Mouse (Mus musculus) MEL (cell line): ENCODE results near the gene Vmn1r231. TPM values are rescaled to one million over a fixed set of nuclear protein-coding genes. Genes with fewer than 3 reads are reported as not detected.

Experiments used
- DNase-seq: peaks from one replicate; pipeline ENCODE4 v3.0.0; 2011; ENCODE audit warnings: low read depth, low spot score
- H3K27ac ChIP-seq: 2 replicates; pipeline ENCODE4 v1.5.1; 2012; ENCODE audit warnings: low read depth, mild to moderate bottlenecking, control low read depth, low read length, moderate library complexity; ENCODE audit not compliant: control insufficient read depth
- H3K27me3 ChIP-seq, 2 experiments: fragments of 150-350 bp in 1 of 2; sonication (generic) in 1 of 2; 2 replicates each; pipeline ENCODE4 v1.6.1; 2012; ENCODE audit warnings: low read length in 2 of 2, mild to moderate bottlenecking in 2 of 2, improper control_type of control experiment in 1 of 2, moderate library complexity in 1 of 2; ENCODE audit not compliant: insufficient read depth in 2 of 2, control insufficient read depth in 1 of 2
- H3K36me3 ChIP-seq, 2 experiments: 2 replicates each; pipeline ENCODE4 v1.6.1; 2012 to 2014; ENCODE audit warnings: low read length in 2 of 2, improper control_type of control experiment in 1 of 2, inconsistent platforms in 1 of 2, mild to moderate bottlenecking in 1 of 2; ENCODE audit not compliant: insufficient read depth in 2 of 2, control insufficient read depth in 1 of 2
- H3K4me1 ChIP-seq, 2 experiments: fragments of 150-350 bp in 1 of 2; sonication (generic) in 1 of 2; 2 replicates each; pipeline ENCODE4 v1.6.1; 2012; ENCODE audit warnings: low read length in 2 of 2, improper control_type of control experiment in 1 of 2, mild to moderate bottlenecking in 1 of 2; ENCODE audit not compliant: insufficient read depth in 2 of 2, control insufficient read depth in 1 of 2
- H3K4me3 ChIP-seq, 2 experiments: fragments of 150-350 bp in 1 of 2; sonication (generic) in 1 of 2; 2 replicates each; pipeline ENCODE4 v1.5.1; 2012; ENCODE audit warnings: low read depth in 2 of 2, low read length in 2 of 2, mild to moderate bottlenecking in 2 of 2, moderate library complexity in 2 of 2, control low read depth in 1 of 2, improper control_type of control experiment in 1 of 2; ENCODE audit not compliant: control insufficient read depth in 1 of 2, insufficient read depth in 1 of 2
- H3K79me2 ChIP-seq: 2 replicates; pipeline ENCODE4 v1.6.1; 2012; ENCODE audit warnings: mild to moderate bottlenecking, low read length, moderate library complexity; ENCODE audit not compliant: control insufficient read depth, poor library complexity, insufficient read depth
- H3K9ac ChIP-seq: 2 replicates; pipeline ENCODE4 v1.6.1; 2012; ENCODE audit warnings: low read depth, mild to moderate bottlenecking, control low read depth, low read length, moderate library complexity; ENCODE audit not compliant: control insufficient read depth, poor library complexity, severe bottlenecking
- H3K9me3 ChIP-seq: fragments of 150-350 bp; sonication (generic); replicated peaks from 2 replicates; pipeline ENCODE4 v1.6.1; 2012; ENCODE audit warnings: mild to moderate bottlenecking, low read length, improper control_type of control experiment, moderate library complexity; ENCODE audit not compliant: insufficient read depth
- BHLHE40 ChIP-seq: IDR thresholded peaks from 2 replicates; pipeline ENCODE4 v1.6.1; 2012; ENCODE audit warnings: low read depth, mild to moderate bottlenecking, inconsistent platforms, low read length, improper control_type of control experiment, borderline replicate concordance
- E2F4 ChIP-seq: IDR thresholded peaks from 2 replicates; pipeline ENCODE4 v1.6.1; 2011; ENCODE audit warnings: low read depth, low read length, improper control_type of control experiment, borderline replicate concordance
- ELF1 ChIP-seq: IDR thresholded peaks from 2 replicates; pipeline ENCODE4 v1.6.1; 2014; ENCODE audit warnings: low read depth, mild to moderate bottlenecking, inconsistent platforms, low read length, improper control_type of control experiment, moderate library complexity
- EP300 ChIP-seq, 2 experiments: IDR thresholded peaks; 2 replicates each; pipeline ENCODE4 v1.6.1; 2011; ENCODE audit warnings: improper control_type of control experiment in 2 of 2, low read length in 2 of 2, low read depth in 1 of 2, mild to moderate bottlenecking in 1 of 2
- GABPA ChIP-seq: IDR thresholded peaks from 2 replicates; pipeline ENCODE4 v1.6.1; 2012; ENCODE audit warnings: low read depth, mild to moderate bottlenecking, inconsistent platforms, low read length, improper control_type of control experiment, moderate library complexity
- GATA1 ChIP-seq: IDR thresholded peaks from 2 replicates; pipeline ENCODE4 v1.6.1; 2011; ENCODE audit warnings: low read depth, low read length, improper control_type of control experiment
- HCFC1 ChIP-seq: IDR thresholded peaks from 2 replicates; pipeline ENCODE4 v1.6.1; 2012; ENCODE audit warnings: low read depth, mild to moderate bottlenecking, inconsistent platforms, low read length, improper control_type of control experiment, moderate library complexity
- MAX ChIP-seq: IDR thresholded peaks from 2 replicates; pipeline ENCODE4 v1.6.1; 2011; ENCODE audit warnings: low read length, improper control_type of control experiment
- MEF2A ChIP-seq: IDR thresholded peaks from 2 replicates; pipeline ENCODE4 v1.6.1; 2014; ENCODE audit warnings: low read depth, mild to moderate bottlenecking, inconsistent platforms, low read length, improper control_type of control experiment; ENCODE audit not compliant: poor library complexity, insufficient replicate concordance, severe bottlenecking; ENCODE audit errors: extremely low read depth
- MXI1 ChIP-seq: IDR thresholded peaks from 2 replicates; pipeline ENCODE4 v1.6.1; 2011; ENCODE audit warnings: mild to moderate bottlenecking, low read depth, low read length, improper control_type of control experiment
- MYC ChIP-seq: IDR thresholded peaks from 2 replicates; pipeline ENCODE4 v1.6.1; 2011; ENCODE audit warnings: low read depth, mild to moderate bottlenecking, low read length, improper control_type of control experiment, moderate library complexity
- NELFE ChIP-seq: IDR thresholded peaks from 2 replicates; pipeline ENCODE4 v1.6.1; 2011; ENCODE audit warnings: low read depth, low read length, improper control_type of control experiment
- NRF1 ChIP-seq: IDR thresholded peaks from 2 replicates; pipeline ENCODE4 v1.6.1; 2014; ENCODE audit warnings: low read depth, mild to moderate bottlenecking, inconsistent platforms, low read length, improper control_type of control experiment, moderate library complexity; ENCODE audit not compliant: poor library complexity, insufficient read depth, severe bottlenecking
- POLR2A ChIP-seq, 2 experiments: IDR thresholded peaks; 2 replicates each; pipeline ENCODE4 v1.6.1; 2011 to 2012; ENCODE audit warnings: low read length in 2 of 2, mild to moderate bottlenecking in 2 of 2, control low read depth in 1 of 2, improper control_type of control experiment in 1 of 2, low read depth in 1 of 2, moderate library complexity in 1 of 2; ENCODE audit not compliant: control insufficient read depth in 1 of 2, insufficient read depth in 1 of 2, poor library complexity in 1 of 2
- POLR2AphosphoS2 ChIP-seq: IDR thresholded peaks from 2 replicates; pipeline ENCODE4 v1.6.1; 2011; ENCODE audit warnings: low read length, improper control_type of control experiment
- POLR2AphosphoS5 ChIP-seq: IDR thresholded peaks from 2 replicates; pipeline ENCODE4 v1.6.1; 2012; ENCODE audit warnings: low read depth, borderline replicate concordance, mild to moderate bottlenecking, inconsistent platforms, low read length, moderate library complexity, mixed read lengths
- RAD21 ChIP-seq: IDR thresholded peaks from 2 replicates; pipeline ENCODE4 v1.6.1; 2011; ENCODE audit warnings: mild to moderate bottlenecking, low read depth, low read length, improper control_type of control experiment
- SIN3A ChIP-seq: IDR thresholded peaks from 2 replicates; pipeline ENCODE4 v1.6.1; 2012; ENCODE audit warnings: low read length, improper control_type of control experiment, inconsistent platforms
- TAL1 ChIP-seq: IDR thresholded peaks from 2 replicates; pipeline ENCODE4 v1.6.1; 2012; ENCODE audit warnings: mild to moderate bottlenecking, inconsistent platforms, low read length, moderate library complexity, mixed read lengths
- TBP ChIP-seq: IDR thresholded peaks from 2 replicates; pipeline ENCODE4 v1.8.0; 2011; ENCODE audit warnings: low read depth, low read length, improper control_type of control experiment
- TCF12 ChIP-seq: IDR thresholded peaks from 2 replicates; pipeline ENCODE4 v1.6.1; 2014; ENCODE audit warnings: low read depth, mild to moderate bottlenecking, inconsistent platforms, low read length, improper control_type of control experiment, moderate library complexity
- UBTF ChIP-seq: IDR thresholded peaks from 2 replicates; pipeline ENCODE4 v1.6.1; 2012; ENCODE audit warnings: low read depth, mild to moderate bottlenecking, inconsistent platforms, low read length, improper control_type of control experiment, moderate library complexity, borderline replicate concordance; ENCODE audit not compliant: insufficient read depth
- ZKSCAN1 ChIP-seq: IDR thresholded peaks from 2 replicates; pipeline ENCODE4 v1.6.1; 2012; ENCODE audit warnings: low read depth, mild to moderate bottlenecking, inconsistent platforms, low read length, improper control_type of control experiment, moderate library complexity
- ZMIZ1 ChIP-seq: IDR thresholded peaks from 2 replicates; pipeline ENCODE4 v1.6.1; 2012; ENCODE audit warnings: low read depth, mild to moderate bottlenecking, inconsistent platforms, low read length, improper control_type of control experiment, moderate library complexity
- ZNF384 ChIP-seq: IDR thresholded peaks from 2 replicates; pipeline ENCODE4 v1.6.1; 2012; ENCODE audit warnings: low read depth, mild to moderate bottlenecking, inconsistent platforms, low read length, improper control_type of control experiment
- polyA plus RNA-seq, 2 experiments: library from polyadenylated mRNA; stranded (reverse) in 1 of 2; unstranded in 1 of 2; fragments of >175 nt in 1 of 2; fragments of >200 nt in 1 of 2; gene quantifications; 2 replicates each; pipeline versions ENCODE4 v1.2.1 to v1.2.4; 2012; ENCODE audit warnings: low replicate concordance in 2 of 2, low read depth in 1 of 2; ENCODE audit not compliant: insufficient read length in 2 of 2, insufficient read depth in 1 of 2, missing spikeins in 1 of 2
- total RNA-seq: library from RNA; depleted of rRNA; stranded (reverse); fragments of 300-350 nt; gene quantifications from 2 replicates; pipeline ENCODE4 v1.2.3, GENCODE M21; 2012

The Vmn1r231 gene
- total and polyA plus RNA-seq, 3 experiments, result not detected

DNA sequence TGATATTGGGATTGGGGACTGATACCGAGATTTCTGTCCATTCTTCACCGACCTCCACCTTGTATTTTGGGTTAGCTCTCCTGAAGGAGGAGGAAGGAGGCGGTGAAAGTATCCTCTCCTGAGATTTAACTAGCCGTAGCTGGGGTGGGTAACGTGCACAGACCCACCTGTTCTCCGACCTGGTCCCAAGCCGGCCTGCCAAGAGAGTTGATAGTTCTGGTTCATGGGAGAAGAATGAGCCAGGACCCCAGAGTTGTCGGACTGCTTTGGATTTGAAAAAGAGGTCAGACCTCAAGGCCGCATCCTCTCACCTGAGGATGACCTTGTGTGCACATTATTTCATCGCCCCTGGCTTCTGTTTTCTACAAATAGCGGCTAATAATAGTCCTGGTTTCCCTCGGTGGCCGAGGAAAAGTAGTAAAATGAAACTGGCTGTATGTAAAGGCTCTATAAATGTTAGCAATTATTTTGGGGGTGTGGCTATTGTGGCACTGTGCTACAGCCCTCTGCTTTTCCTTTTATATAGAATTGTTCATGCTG is 41.2 kb upstream of the Vmn1r231 start:
- Histone ChIP-seq H3K9ac (peak overlapping the region; percentile 89), H3K4me3 (peak overlapping the region; percentile 80 to 90), H3K36me3 (peaks cover 4 to 18% of the 10 kb centered on the region in 2 experiments), H3K9me3 (no peaks in the 10 kb centered on the region), H3K27ac (peak overlapping the region; percentile 78)
- peak; percentile 48 for DNase-seq
- no peak for TF ChIP-seq MXI1
- TF ChIP-seq ZKSCAN1, result no peak
- TF ChIP-seq POLR2AphosphoS2, result no peak
- TF ChIP-seq ELF1, result no peak
- TF ChIP-seq POLR2AphosphoS5, result no peak
- TF ChIP-seq TCF12, result no peak
- no peak for TF ChIP-seq UBTF
- TF ChIP-seq NELFE, result no peak
- TF ChIP-seq RAD21, result no peak
- no peak for TF ChIP-seq SIN3A
- TF ChIP-seq MYC, result no peak
- no peak for TF ChIP-seq MAX
- TF ChIP-seq HCFC1, result no peak
- no peak for TF ChIP-seq ZNF384
- no peak for TF ChIP-seq GABPA
- TF ChIP-seq, all 39 proteins: peak for 0
- H3K79me2 ChIP-seq, result peaks cover 46% of the 10 kb centered on the region
- H3K4me1 ChIP-seq, result peaks cover 4 to 11% of the 10 kb centered on the region in 2 experiments
- H3K27me3 ChIP-seq, result no peaks in the 10 kb centered on the region

GRCm38 (mm10) chr17:20944985-20945891 is 40.3 kb upstream of the Vmn1r231 start, which contains the start of gene Ppp2r1a:
TSS of gene Ppp2r1a (plus strand) at chr17:20945311.
- Histone ChIP-seq H3K27me3 (no peaks in the 10 kb centered on the region), H3K4me3 (peak within 1 kb of the TSS; percentile 83 to 90), H3K79me2 (peaks cover 41% of the 10 kb centered on the region), H3K9ac (peak within 1 kb of the TSS; percentile 89), H3K36me3 (peaks cover 0 to 18% of the 10 kb centered on the region in 2 experiments; a peak in 2 of 4 replicates), H3K4me1 (peaks cover 4 to 11% of the 10 kb centered on the region in 2 experiments), H3K27ac (peak within 1 kb of the TSS; percentile 93), H3K9me3 (no peaks in the 10 kb centered on the region)
- DNase-seq, result peak; percentile 99
- TF ChIP-seq TAL1, result no peak
- peak; percentile 64 to 81; a peak in 3 of 4 replicates for TF ChIP-seq POLR2A (IDR thresholded peaks at IDR 0.05; ENCODE audit: control insufficient read depth in 1 of 2, insufficient read depth in 1 of 2, low read depth in 1 of 2, low read length in 2 of 2, poor library complexity in 1 of 2)
- peak; percentile 68; the same call in 1 of the 2 replicates for TF ChIP-seq TBP
- TF ChIP-seq UBTF, result no peak
- TF ChIP-seq BHLHE40, result no peak
- TF ChIP-seq EP300 (IDR thresholded peaks at IDR 0.05; ENCODE audit: low read depth in 1 of 2, low read length in 2 of 2), result no peak
- no peak; the same call in 1 of the 2 replicates for TF ChIP-seq MAX
- TF ChIP-seq ZKSCAN1, result no peak
- TF ChIP-seq POLR2AphosphoS5, result 0 out of 2 replicates have a peak, but pooled peaks have one; percentile 20
- TF ChIP-seq ZMIZ1, result no peak; the same call in 1 of the 2 replicates
- TF ChIP-seq MXI1, result peak; percentile 54
- peak; percentile 83 for TF ChIP-seq ELF1
- TF ChIP-seq E2F4, result 0 out of 2 replicates have a peak, but pooled peaks have one; percentile 12
- TF ChIP-seq MYC, result peak; percentile 20; the same call in 1 of the 2 replicates
- peak; percentile 22; the same call in 1 of the 2 replicates for TF ChIP-seq NRF1
- no peak for TF ChIP-seq RAD21
- TF ChIP-seq POLR2AphosphoS2, result peak; percentile 77; the same call in 1 of the 2 replicates
- TF ChIP-seq GABPA, result peak; percentile 53; the same call in 1 of the 2 replicates
- TF ChIP-seq GATA1, result no peak
- TF ChIP-seq MEF2A, result no peak
- TF ChIP-seq TCF12, result no peak
